Mouse (Mus musculus) kidney, embryonic 15.5 days (tissue): Measurements from ENCODE around the gene Cldn10. TPM values are rescaled to one million over a fixed set of nuclear protein-coding genes. Genes with fewer than 3 reads are reported as not detected.
"Not testable (repeated sequence)": the region's sequence is repeated elsewhere in the genome, so short reads cannot be mapped to it uniquely, and the experiment has no call there.

Experiments used
- ATAC-seq: fragments of 200-750 bp; cut with Nextera tagmentation; replicated peaks from 2 replicates; pipeline ENCODE4 v1.8.0; 2017; ENCODE audit warnings: moderate TSS enrichment; ENCODE audit not compliant: low FRiP score
- H3K27ac ChIP-seq: fragments of 300-500 bp; sonication (generic); 2 replicates; pipeline ENCODE4 v1.5.1; 2015; ENCODE audit warnings: mild to moderate bottlenecking, inconsistent platforms
- H3K27me3 ChIP-seq: fragments of 300-500 bp; sonication (generic); 2 replicates; pipeline ENCODE4 v1.6.1; 2015; ENCODE audit warnings: inconsistent platforms
- H3K36me3 ChIP-seq: fragments of 300-500 bp; sonication (generic); 2 replicates; pipeline ENCODE4 v1.6.1; 2015; ENCODE audit warnings: inconsistent platforms
- H3K4me1 ChIP-seq: fragments of 300-500 bp; sonication (generic); 2 replicates; pipeline ENCODE4 v1.6.1; 2015; ENCODE audit warnings: inconsistent platforms
- H3K4me2 ChIP-seq: fragments of 300-500 bp; sonication (generic); 2 replicates; pipeline ENCODE4 v1.6.1; 2015; ENCODE audit warnings: moderate library complexity, mild to moderate bottlenecking, inconsistent platforms
- H3K4me3 ChIP-seq: fragments of 300-500 bp; sonication (generic); replicated peaks from 2 replicates; pipeline ENCODE4 v1.5.1; 2015; ENCODE audit warnings: mild to moderate bottlenecking, inconsistent platforms
- H3K9ac ChIP-seq: fragments of 300-500 bp; sonication (generic); 2 replicates; pipeline ENCODE4 v1.6.1; 2015; ENCODE audit warnings: mild to moderate bottlenecking, inconsistent platforms
- H3K9me3 ChIP-seq: fragments of 300-500 bp; sonication (generic); replicated peaks from 2 replicates; pipeline ENCODE4 v1.6.1; 2016; ENCODE audit warnings: inconsistent platforms
- whole genome bisulfite sequencing: fragments of 180-500 bp; shearing (Covaris S2); methylation state at CpG from one replicate; pipeline ENCODE4 v1.1.7; 2015; ENCODE audit warnings: mixed read lengths; 5-methylcytosine and 5-hydroxymethylcytosine counted together
- polyA plus RNA-seq: library from polyadenylated mRNA; unstranded; fragments of >200 nt; fragmentation: Nextera tagmentation; extraction: Ambion mirVana; gene quantifications from 2 replicates; pipeline ENCODE4 v1.2.1, GENCODE M21; 2015

Cldn10 gene
- polyA plus RNA-seq, result 22.8 and 25.3 TPM in 2 replicates

- WGBS, result 50% methylated on average over 4 of the region's 4 CpGs
- H3K4me2 ChIP-seq, result no peak within 1 kb of the TSS
- no peak for ATAC-seq
- H3K4me1 ChIP-seq, result peaks cover 14% of the 10 kb centered on the region; the same call in 1 of the 2 replicates
- H3K9ac ChIP-seq, result no peak within 1 kb of the TSS
- H3K27ac ChIP-seq, result peak within 1 kb of the TSS; percentile 49; the same call in 1 of the 2 replicates
- no peaks in the 10 kb centered on the region for H3K36me3 ChIP-seq
- no peaks in the 10 kb centered on the region for H3K9me3 ChIP-seq
- H3K27me3 ChIP-seq, result no peaks in the 10 kb centered on the region
- H3K4me3 ChIP-seq, result no peak within 1 kb of the TSS
Measured at GRCm38 (mm10) chr14:118787621-118788020, at the start of gene Cldn10. Gene Cldn10, plus strand, starts transcription at chr14:118787908.

- no peak for ATAC-seq
- no peaks in the 10 kb centered on the region for H3K36me3 ChIP-seq
- no peak overlapping the region for H3K4me3 ChIP-seq
- no peak overlapping the region for H3K4me2 ChIP-seq
- H3K27ac ChIP-seq, result no peak overlapping the region
- 0 out of 2 replicates have a peak, but pooled peaks cover 2% of the 10 kb centered on the region for H3K9me3 ChIP-seq
- H3K4me1 ChIP-seq, result no peaks in the 10 kb centered on the region
- H3K9ac ChIP-seq, result no peak overlapping the region
- no peaks in the 10 kb centered on the region for H3K27me3 ChIP-seq
Measured at GRCm38 (mm10) chr14:118741780-118742179, 45.9 kb upstream of the Cldn10 start.

- Histone ChIP-seq H3K36me3 (no peaks in the 10 kb centered on the region), H3K27ac (no peak overlapping the region), H3K4me1 (no peaks in the 10 kb centered on the region), H3K9me3 (0 out of 2 replicates have a peak, but pooled peaks cover 2% of the 10 kb centered on the region), H3K9ac (no peak overlapping the region), H3K4me3 (no peak overlapping the region), H3K4me2 (no peak overlapping the region), H3K27me3 (no peaks in the 10 kb centered on the region)
- WGBS, result 78% methylated on average over 5 of the region's 5 CpGs
- no peak for ATAC-seq
Measured at GRCm38 (mm10) chr14:118742862-118743261, 44.8 kb upstream of the Cldn10 start.

GRCm38 (mm10) chr14:118749068-118749467 lies 38.6 kb upstream of the Cldn10 start:
- H3K27ac ChIP-seq, result no peak overlapping the region
- H3K4me2 ChIP-seq, result no peak overlapping the region
- no peaks in the 10 kb centered on the region for H3K4me1 ChIP-seq
- WGBS, result 96% methylated on average over 2 of the region's 2 CpGs
- H3K4me3 ChIP-seq, result no peak overlapping the region
- H3K9me3 ChIP-seq, result no peaks in the 10 kb centered on the region
- ATAC-seq, result no peak
- H3K27me3 ChIP-seq, result no peaks in the 10 kb centered on the region
- H3K36me3 ChIP-seq, result no peaks in the 10 kb centered on the region
- no peak overlapping the region for H3K9ac ChIP-seq

GRCm38 (mm10) chr14:118749715-118750114 lies 38.0 kb upstream of the Cldn10 start:
- WGBS, result 75% methylated on average over 4 of the region's 4 CpGs
- no peaks in the 10 kb centered on the region for H3K27me3 ChIP-seq
- no peak overlapping the region for H3K9ac ChIP-seq
- no peak overlapping the region for H3K4me2 ChIP-seq
- H3K36me3 ChIP-seq, result no peaks in the 10 kb centered on the region
- ATAC-seq, result no peak
- H3K9me3 ChIP-seq, result no peaks in the 10 kb centered on the region
- no peak overlapping the region for H3K4me3 ChIP-seq
- H3K4me1 ChIP-seq, result no peaks in the 10 kb centered on the region
- H3K27ac ChIP-seq, result no peak overlapping the region

- Histone ChIP-seq H3K27ac (no peak overlapping the region), H3K4me2 (no peak overlapping the region), H3K9ac (no peak overlapping the region), H3K9me3 (no peaks in the 10 kb centered on the region), H3K36me3 (no peaks in the 10 kb centered on the region), H3K4me1 (no peaks in the 10 kb centered on the region), H3K4me3 (no peak overlapping the region), H3K27me3 (no peaks in the 10 kb centered on the region)
- WGBS, result 80% methylated on average over 6 of the region's 6 CpGs
- ATAC-seq, result peak; percentile 70; the same call in 1 of the 2 replicates
Measured at GRCm38 (mm10) chr14:118750505-118751192, 37.1 kb upstream of the Cldn10 start.

- Histone ChIP-seq H3K27ac (no peak overlapping the region), H3K4me3 (no peak overlapping the region), H3K9me3 (no peaks in the 10 kb centered on the region), H3K4me2 (no peak overlapping the region), H3K4me1 (no peaks in the 10 kb centered on the region), H3K9ac (no peak overlapping the region), H3K36me3 (no peaks in the 10 kb centered on the region), H3K27me3 (no peaks in the 10 kb centered on the region)
- WGBS, result 74% methylated on average over 8 of the region's 8 CpGs
- no peak for ATAC-seq
Measured at GRCm38 (mm10) chr14:118751193-118751753, 36.4 kb upstream of the Cldn10 start.

- Histone ChIP-seq H3K9ac (no peak overlapping the region), H3K36me3 (no peaks in the 10 kb centered on the region), H3K4me2 (no peak overlapping the region), H3K27ac (no peak overlapping the region), H3K4me3 (no peak overlapping the region), H3K9me3 (no peaks in the 10 kb centered on the region), H3K4me1 (no peaks in the 10 kb centered on the region), H3K27me3 (no peaks in the 10 kb centered on the region)
- 82% methylated on average over 4 of the region's 4 CpGs for WGBS
- ATAC-seq, result no peak
Measured at GRCm38 (mm10) chr14:118756015-118756414, 31.7 kb upstream of the Cldn10 start.

GRCm38 (mm10) chr14:118756566-118756965 lies 31.1 kb upstream of the Cldn10 start:
- 64% methylated on average over 3 of the region's 3 CpGs for WGBS
- no peak for ATAC-seq
- H3K9ac ChIP-seq, result no peak overlapping the region

GRCm38 (mm10) chr14:118763362-118763761 lies 24.3 kb upstream of the Cldn10 start:
- not testable (repeated sequence) for H3K36me3 ChIP-seq, ATAC-seq, H3K4me2 ChIP-seq, H3K4me1 ChIP-seq, H3K9me3 ChIP-seq, H3K9ac ChIP-seq, H3K27me3 ChIP-seq, H3K27ac ChIP-seq, H3K4me3 ChIP-seq
- WGBS, result 93% methylated on average over 13 of the region's 13 CpGs

More at GRCm38 (mm10) chr14:118756566-118756965, 31.1 kb upstream of the Cldn10 start:
- Histone ChIP-seq H3K36me3 (no peaks in the 10 kb centered on the region), H3K4me2 (no peak overlapping the region), H3K27ac (no peak overlapping the region), H3K4me1 (no peaks in the 10 kb centered on the region), H3K9me3 (no peaks in the 10 kb centered on the region), H3K4me3 (no peak overlapping the region), H3K27me3 (no peaks in the 10 kb centered on the region)

GRCm38 (mm10) chr14:118763917-118764495 lies 23.7 kb upstream of the Cldn10 start:
- no peak overlapping the region for H3K4me3 ChIP-seq
- WGBS, result 73% methylated on average over 9 of the region's 9 CpGs
- H3K4me1 ChIP-seq, result 0 out of 2 replicates have a peak, but pooled peaks cover 2% of the 10 kb centered on the region
- no peaks in the 10 kb centered on the region for H3K36me3 ChIP-seq
- no peaks in the 10 kb centered on the region for H3K9me3 ChIP-seq
- H3K27ac ChIP-seq, result no peak overlapping the region
- H3K27me3 ChIP-seq, result peaks cover under 1% of the 10 kb centered on the region; the same call in 1 of the 2 replicates
- H3K4me2 ChIP-seq, result no peak overlapping the region
- H3K9ac ChIP-seq, result no peak overlapping the region
- no peak for ATAC-seq

- no peaks in the 10 kb centered on the region for H3K9me3 ChIP-seq
- no peak overlapping the region for H3K27ac ChIP-seq
- no peaks in the 10 kb centered on the region for H3K36me3 ChIP-seq
- no peak overlapping the region for H3K4me3 ChIP-seq
- no peak overlapping the region for H3K4me2 ChIP-seq
- H3K27me3 ChIP-seq, result peaks cover 4% of the 10 kb centered on the region; the same call in 1 of the 2 replicates
- ATAC-seq, result no peak
- WGBS, result 72% methylated on average over 7 of the region's 7 CpGs
- H3K9ac ChIP-seq, result no peak overlapping the region
- 0 out of 2 replicates have a peak, but pooled peaks cover 2% of the 10 kb centered on the region for H3K4me1 ChIP-seq
Measured at GRCm38 (mm10) chr14:118765306-118765705, 22.4 kb upstream of the Cldn10 start.
